In genomic region chr19:45018351-45018831, GRCm38 (mm10) we compare ENCODE assay signal across 7 mouse cellular contexts. TPM values are rescaled to one million over a fixed set of nuclear protein-coding genes. Genes with fewer than 3 reads are reported as not detected.
DNase-seq lines count a peak whose midpoint lies in the region; ATAC-seq and TF ChIP-seq lines count a peak whose summit lies in the region.

No protein-coding gene starts in this region.

- peaks cover 33% of the 10 kb centered on the region for H3K36me3 ChIP-seq in G1E (replicated peaks)
- peaks cover 15% of the 10 kb centered on the region for H3K36me3 ChIP-seq in forebrain, embryonic 13.5 days (ENCODE audit: poor library complexity, severe bottlenecking)
- 0 out of 2 replicates have a peak, but pooled peaks cover 3% of the 10 kb centered on the region for H3K36me3 ChIP-seq in intestine, embryonic 16.5 days (ENCODE audit: control insufficient read depth, insufficient read depth, low read length)

- no peaks in the 10 kb centered on the region for H3K9me3 ChIP-seq in G1E (replicated peaks)
- H3K9me3 ChIP-seq in forebrain, embryonic 13.5 days (replicated peaks), result no peaks in the 10 kb centered on the region
- no peaks in the 10 kb centered on the region for H3K9me3 ChIP-seq in intestine, embryonic 16.5 days (ENCODE audit: control insufficient read depth, low read length)

- H3K27ac ChIP-seq in forebrain, embryonic 13.5 days, result peak overlapping the region; percentile 97
- H3K27ac ChIP-seq in intestine, embryonic 16.5 days (ENCODE audit: low read length), result peak overlapping the region; percentile 100

- WGBS in forebrain, embryonic 13.5 days, result 0% methylated on average over 12 of the region's 13 CpGs
- WGBS in intestine, embryonic 16.5 days, result under 1% methylated on average over 13 of the region's 13 CpGs

- peaks cover 73% of the 10 kb centered on the region for H3K4me1 ChIP-seq in G1E (ENCODE audit: insufficient read depth, low read depth, low read length)
- H3K4me1 ChIP-seq in forebrain, embryonic 13.5 days, result peaks cover 66% of the 10 kb centered on the region
- H3K4me1 ChIP-seq in intestine, embryonic 16.5 days (ENCODE audit: control insufficient read depth, insufficient read depth, low read length), result peaks cover 47% of the 10 kb centered on the region

- ATAC-seq in G1E (ENCODE audit: extremely low read depth, insufficient number of reproducible peaks, low FRiP score, poor library complexity, severe bottlenecking), result no peak
- no peak for ATAC-seq in forebrain, embryonic 13.5 days
- ATAC-seq in intestine, embryonic 16.5 days, result no peak

- no peak for TF ChIP-seq CTCF in G1E (IDR thresholded peaks at IDR 0.05; ENCODE audit: low read depth, low read length)

- peak overlapping the region; percentile 91 for H3K9ac ChIP-seq in forebrain, embryonic 13.5 days
- H3K9ac ChIP-seq in intestine, embryonic 16.5 days (ENCODE audit: low read depth, low read length), result peak overlapping the region; percentile 92

- H3K27me3 ChIP-seq in G1E (ENCODE audit: insufficient read depth, low read length), result no peaks in the 10 kb centered on the region
- no peaks in the 10 kb centered on the region for H3K27me3 ChIP-seq in forebrain, embryonic 13.5 days
- H3K27me3 ChIP-seq in intestine, embryonic 16.5 days (replicated peaks; ENCODE audit: control insufficient read depth, insufficient read depth, low read length), result no peaks in the 10 kb centered on the region

- peak overlapping the region; percentile 76 for H3K4me3 ChIP-seq in G1E (ENCODE audit: low read depth, low read length)
- peak overlapping the region; percentile 72 for H3K4me3 ChIP-seq in forebrain, embryonic 13.5 days
- peak overlapping the region; percentile 76 for H3K4me3 ChIP-seq in intestine, embryonic 16.5 days (ENCODE audit: low read length)

- DNase-seq in 3T3-L1 (ENCODE audit: low read depth, low spot score) (peak; percentile 76), G1E (ENCODE audit: low spot score) (no peak)
- DNase-seq in lung, postnatal 14 days, result peak; percentile 34
- no peak for DNase-seq in yolk sac, embryonic 10.5 days (ENCODE audit: low spot score)
- DNase-seq in gastrocnemius, adult 18-20 months (ENCODE audit: low spot score), result no peak

- peak overlapping the region; percentile 88 for H3K4me2 ChIP-seq in forebrain, embryonic 13.5 days
- H3K4me2 ChIP-seq in intestine, embryonic 16.5 days (ENCODE audit: low read depth, low read length), result peak overlapping the region; percentile 93

RNA-seq across cellular contexts. Expression of gene Lzts2, which starts 4.2 kb away (rescaled TPM):
- total RNA-seq in G1E (2014; fragmentation: Nextera tagmentation) (25.6 and 32.7 TPM in 2 replicates), G1E (2017) (21.7 and 28.5 TPM in 2 replicates)
- 122 and 157 TPM in 2 replicates for polyA plus RNA-seq in G1E (2012)
- 24.5 and 24.7 TPM in 2 replicates for polyA plus RNA-seq in forebrain, embryonic 13.5 days (2015; fragmentation: Nextera tagmentation; extraction: Ambion mirVana)
- 33.6 and 34.7 TPM in 2 replicates for polyA plus RNA-seq in intestine, embryonic 16.5 days (2015; fragmentation: Nextera tagmentation; extraction: Ambion mirVana)
- 10 to 100 TPM; 17.5 to 25.8 TPM for total RNA-seq in gastrocnemius, adult 18-20 months (2021)

RNA-seq across cellular contexts. Expression of gene Mrpl43, which starts 12.1 kb away (rescaled TPM):
- 35.6 and 41.8 TPM in 2 replicates for total RNA-seq in G1E (2014; fragmentation: Nextera tagmentation)
- 39.7 and 42.2 TPM in 2 replicates for total RNA-seq in G1E (2017)
- polyA plus RNA-seq in G1E (2012), result 91.6 and 94.7 TPM in 2 replicates
- polyA plus RNA-seq in forebrain, embryonic 13.5 days (2015; fragmentation: Nextera tagmentation; extraction: Ambion mirVana), result 82.2 and 89.7 TPM in 2 replicates
- polyA plus RNA-seq in intestine, embryonic 16.5 days (2015; fragmentation: Nextera tagmentation; extraction: Ambion mirVana), result 74.7 and 76.4 TPM in 2 replicates
- 10 to 100 TPM; 34.2 to 35.3 TPM for total RNA-seq in gastrocnemius, adult 18-20 months (2021)

RNA-seq across cellular contexts. Expression of gene Twnk, which starts 12.9 kb away (rescaled TPM):
- total RNA-seq in G1E (2014; fragmentation: Nextera tagmentation) (19.3 and 22.4 TPM in 2 replicates), G1E (2017) (20.4 and 22.0 TPM in 2 replicates)
- 14.1 and 14.7 TPM in 2 replicates for polyA plus RNA-seq in G1E (2012)
- 21.1 and 22.2 TPM in 2 replicates for polyA plus RNA-seq in forebrain, embryonic 13.5 days (2015; fragmentation: Nextera tagmentation; extraction: Ambion mirVana)
- 19.8 and 21.0 TPM in 2 replicates for polyA plus RNA-seq in intestine, embryonic 16.5 days (2015; fragmentation: Nextera tagmentation; extraction: Ambion mirVana)
- 10 to 100 TPM; 17.8 to 20.8 TPM for total RNA-seq in gastrocnemius, adult 18-20 months (2021)

RNA-seq across cellular contexts. Expression of gene Pdzd7, which starts 27.1 kb away (rescaled TPM):
- total RNA-seq in G1E (2014; fragmentation: Nextera tagmentation), result not detected in 2 replicates
- total RNA-seq in G1E (2017), result 0.05 TPM in 1 of 2 replicates, not detected in the other
- polyA plus RNA-seq in G1E (2012), result 0.02 and 0.04 TPM in 2 replicates
- polyA plus RNA-seq in forebrain, embryonic 13.5 days (2015; fragmentation: Nextera tagmentation; extraction: Ambion mirVana), result 0.92 and 1.5 TPM in 2 replicates
- 0.43 and 0.49 TPM in 2 replicates for polyA plus RNA-seq in intestine, embryonic 16.5 days (2015; fragmentation: Nextera tagmentation; extraction: Ambion mirVana)
- 1 to 10 TPM; 4.7 to 5.4 TPM for total RNA-seq in gastrocnemius, adult 18-20 months (2021)

RNA-seq across cellular contexts. Expression of gene Sfxn3, which starts 28.9 kb away (rescaled TPM):
- total RNA-seq in G1E (2014; fragmentation: Nextera tagmentation), result 26.1 and 34.6 TPM in 2 replicates
- total RNA-seq in G1E (2017), result 7.4 TPM in 2 replicates
- 4.4 and 6.7 TPM in 2 replicates for polyA plus RNA-seq in G1E (2012)
- polyA plus RNA-seq in forebrain, embryonic 13.5 days (2015; fragmentation: Nextera tagmentation; extraction: Ambion mirVana), result 38.8 and 42.2 TPM in 2 replicates
- 16.5 and 18.2 TPM in 2 replicates for polyA plus RNA-seq in intestine, embryonic 16.5 days (2015; fragmentation: Nextera tagmentation; extraction: Ambion mirVana)
- 10 to 100 TPM; 23.2 to 24.9 TPM for total RNA-seq in gastrocnemius, adult 18-20 months (2021)

Comparison
In these comparisons a context has a peak if more than half of its experiments do, and no peak if none do; other contexts are left out.
1. DNase-seq: peak in 3T3-L1 (single experiment) and lung, postnatal 14 days (single experiment); none in G1E (single experiment), yolk sac, embryonic 10.5 days (single experiment) and gastrocnemius, adult 18-20 months (single experiment).
2. Peak in every context shown above with its lines, with median percentiles within 50 percentile points of each other: H3K4me3 ChIP-seq.